Mouse (Mus musculus): ENCODE measurements around the gene Ndufaf2. TPM values are rescaled to one million over a fixed set of nuclear protein-coding genes. Genes with fewer than 3 reads are reported as not detected.

Ndufaf2 gene
- total RNA-seq (2021) = 10 to 100 TPM; 21.1 to 22.8 TPM
- long read RNA-seq, partial matches to known transcripts = 0 of 12 reads
- long read RNA-seq, other reads (novel, unspliced or antisense) = 8 of 12 reads

GRCm38 (mm10) chr13:108158465-108159240 is at the start of gene Ndufaf2, which contains the start of gene Ercc8:
TSS of gene Ndufaf2 (minus strand) at chr13:108158623.
TSS of gene Ercc8 (plus strand) at chr13:108158731.
- DNase-seq (ENCODE audit: low spot score in 2 of 2) = peak; percentile 93 to 98

GRCm38 (mm10) chr13:108208090-108208489 is 49.7 kb upstream of the Ndufaf2 start:
- no peak for DNase-seq (ENCODE audit: low spot score in 2 of 2)

DNA sequence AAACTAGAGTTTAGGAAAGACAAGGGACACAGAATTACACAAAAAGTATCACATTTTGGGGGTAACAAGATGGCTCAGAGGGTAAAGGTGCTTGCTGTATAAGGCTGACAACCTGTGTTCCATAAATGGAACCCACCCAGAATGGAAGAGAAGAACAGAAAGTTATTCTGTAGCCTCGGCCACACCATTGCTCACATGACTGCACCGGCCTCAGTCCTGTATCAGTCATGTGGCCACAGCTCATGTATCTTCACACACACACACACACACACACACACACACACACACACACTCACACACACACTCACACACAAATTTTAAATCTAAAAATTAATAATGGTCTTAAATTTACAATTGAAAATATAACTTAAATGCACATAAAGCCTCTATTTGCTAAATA is 49.0 kb upstream of the Ndufaf2 start:
- no peak for DNase-seq (ENCODE audit: low spot score in 2 of 2)

DNA sequence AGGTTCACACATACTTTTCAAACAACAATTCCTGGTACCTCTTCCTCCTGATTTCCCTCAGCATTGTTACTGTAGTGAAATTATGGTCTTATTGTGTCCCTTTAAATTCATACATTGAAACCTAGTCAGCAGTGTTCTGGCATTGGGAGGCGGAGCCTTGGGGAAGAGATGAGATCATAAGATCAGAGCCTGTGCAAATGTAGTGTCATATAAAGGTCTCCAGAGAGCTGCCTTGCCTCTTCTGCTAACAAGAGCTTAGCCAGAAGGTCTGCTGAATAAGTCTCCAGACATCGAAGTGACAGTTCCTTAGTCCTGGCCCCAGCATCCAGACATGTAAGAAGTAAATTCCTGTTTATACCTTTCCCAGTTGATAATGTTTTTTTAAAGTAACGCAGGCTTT is 46.4 kb upstream of the Ndufaf2 start:
- DNase-seq (ENCODE audit: low spot score in 2 of 2) = no peak

GRCm38 (mm10) chr13:108195474-108195873 is 37.1 kb upstream of the Ndufaf2 start:
- DNase-seq (ENCODE audit: low spot score in 2 of 2) = peak in 1 of 2 experiments; percentile 13

DNA sequence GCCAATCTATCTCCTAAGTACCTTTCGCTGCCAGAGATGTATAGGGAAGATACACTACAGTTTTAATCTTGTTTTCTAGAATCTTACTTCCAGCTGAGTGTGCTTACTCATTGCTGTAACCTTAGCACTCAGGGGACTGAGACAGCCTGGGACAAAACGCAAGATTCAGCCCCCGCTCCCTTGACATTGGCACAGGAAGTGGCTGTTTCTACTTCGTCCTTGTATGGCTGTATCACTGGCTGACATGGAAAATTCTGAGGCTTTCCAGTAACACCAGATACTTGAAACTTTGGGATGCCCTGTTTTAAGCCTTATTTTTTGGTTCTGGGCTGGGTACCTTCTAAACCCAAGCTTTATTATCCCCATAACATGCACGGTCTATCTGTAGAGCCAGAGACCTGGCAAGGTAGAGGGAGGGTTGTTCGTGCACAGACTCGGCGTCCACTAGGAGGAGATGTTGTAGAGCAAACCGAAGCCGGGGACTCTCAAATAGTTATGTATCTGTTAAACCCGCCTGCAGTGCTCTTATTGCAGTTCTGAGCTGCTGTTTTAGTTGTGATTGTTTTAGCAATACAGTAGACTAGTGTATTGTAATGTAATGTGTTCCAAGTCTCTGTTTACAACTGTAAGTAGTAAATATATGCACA is 32.8 kb upstream of the Ndufaf2 start:
- peak; percentile 25 to 73 for DNase-seq (ENCODE audit: low spot score in 2 of 2)

GRCm38 (mm10) chr13:108187994-108188393 is 29.6 kb upstream of the Ndufaf2 start:
- DNase-seq (ENCODE audit: low spot score in 2 of 2) = no peak

- no peak for DNase-seq (ENCODE audit: low spot score in 2 of 2)
These were observed 27.1 kb upstream of the Ndufaf2 start for GRCm38 (mm10) chr13:108185530-108185929.

DNA sequence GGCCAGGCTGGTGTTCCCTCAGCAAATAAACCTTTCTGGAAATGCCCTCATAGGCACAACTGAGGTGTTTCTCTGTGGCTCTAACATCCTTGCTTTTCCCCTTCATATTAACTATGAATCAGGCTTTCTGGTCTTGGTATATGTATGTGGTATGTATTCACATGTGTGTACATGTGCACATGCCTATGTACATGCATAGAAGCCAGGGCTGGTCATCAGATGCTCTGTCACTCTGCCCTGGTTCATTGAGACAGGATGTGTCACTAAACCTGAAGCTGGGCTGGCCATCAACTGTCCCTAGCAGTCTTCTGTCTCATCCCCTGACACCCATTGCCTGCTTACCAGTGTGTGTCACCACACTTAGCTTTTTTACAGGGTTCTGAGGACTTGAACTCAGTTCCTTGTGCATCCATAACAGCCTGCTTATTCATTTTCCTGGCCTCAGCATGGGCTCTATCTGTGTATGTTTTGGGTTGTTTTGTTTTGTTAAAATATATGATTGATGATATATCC is 26.4 kb upstream of the Ndufaf2 start:
- no peak for DNase-seq (ENCODE audit: low spot score in 2 of 2)

DNA sequence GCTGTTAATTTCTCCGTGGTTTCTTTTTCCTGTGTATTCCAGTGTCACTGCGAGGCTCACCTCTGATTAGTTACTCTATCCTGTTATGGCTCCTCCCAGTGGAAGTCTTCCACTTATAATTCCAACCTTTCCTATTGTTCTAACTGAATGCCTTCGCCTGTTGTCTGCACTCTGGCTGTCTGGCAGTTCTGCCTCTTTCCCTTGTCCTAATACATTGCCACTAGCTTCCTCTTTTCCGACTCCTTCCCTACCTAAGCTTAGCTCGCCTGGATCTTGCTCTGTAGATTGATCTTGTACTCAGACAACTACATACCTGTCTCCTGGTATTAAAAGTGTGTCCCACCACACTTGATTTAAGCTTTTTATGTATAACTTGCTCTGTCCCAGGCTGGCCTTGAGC is 22.4 kb upstream of the Ndufaf2 start:
- DNase-seq (ENCODE audit: low spot score in 2 of 2) = no peak

- no peak for DNase-seq (ENCODE audit: low spot score in 2 of 2)
These were observed 21.2 kb upstream of the Ndufaf2 start for GRCm38 (mm10) chr13:108179618-108180017.

DNA sequence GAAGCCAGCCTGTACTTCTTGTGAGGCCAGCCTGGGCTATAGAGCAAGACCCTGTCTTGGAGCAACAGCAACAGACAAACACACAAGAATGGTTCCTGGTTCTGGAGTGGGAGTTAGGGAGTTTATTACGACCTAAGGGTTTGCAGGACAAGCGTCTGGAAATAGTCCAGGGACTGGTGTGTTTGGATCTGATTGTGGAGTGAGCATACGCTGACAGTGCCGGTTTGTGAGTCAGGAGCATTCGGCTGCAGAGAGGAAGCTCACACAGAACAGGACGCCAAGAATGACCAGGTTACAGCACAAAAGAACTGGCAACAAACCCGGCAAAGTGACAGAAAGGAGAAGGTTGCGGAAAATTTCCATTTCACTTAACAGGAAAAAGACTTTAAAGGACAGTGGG is 12.1 kb upstream of the Ndufaf2 start:
- DNase-seq (ENCODE audit: low spot score in 2 of 2) = no peak

GRCm38 (mm10) chr13:108170002-108170401 is 11.6 kb upstream of the Ndufaf2 start:
- no peak for DNase-seq (ENCODE audit: low spot score in 2 of 2)

DNA sequence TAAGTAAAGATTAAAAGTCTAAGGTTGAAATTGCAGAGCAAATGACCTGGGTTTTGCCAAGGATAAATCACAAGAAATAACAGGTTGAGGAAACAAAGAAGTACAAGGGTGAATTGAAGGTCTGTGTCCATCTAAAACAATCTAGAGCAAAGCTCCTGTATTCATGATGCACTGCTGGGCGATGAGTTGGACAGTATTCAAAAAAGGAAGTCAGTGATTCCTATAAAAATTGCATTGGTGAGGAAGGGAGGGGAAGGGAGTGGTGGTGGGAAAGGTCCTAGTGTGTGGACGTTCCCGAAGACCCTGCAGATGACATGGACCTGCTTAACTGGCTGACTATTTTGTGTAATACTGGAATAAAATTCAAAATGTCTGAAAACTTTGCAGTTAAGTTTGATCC is 6.2 kb upstream of the Ndufaf2 start:
- DNase-seq (ENCODE audit: low spot score in 2 of 2) = no peak

DNA sequence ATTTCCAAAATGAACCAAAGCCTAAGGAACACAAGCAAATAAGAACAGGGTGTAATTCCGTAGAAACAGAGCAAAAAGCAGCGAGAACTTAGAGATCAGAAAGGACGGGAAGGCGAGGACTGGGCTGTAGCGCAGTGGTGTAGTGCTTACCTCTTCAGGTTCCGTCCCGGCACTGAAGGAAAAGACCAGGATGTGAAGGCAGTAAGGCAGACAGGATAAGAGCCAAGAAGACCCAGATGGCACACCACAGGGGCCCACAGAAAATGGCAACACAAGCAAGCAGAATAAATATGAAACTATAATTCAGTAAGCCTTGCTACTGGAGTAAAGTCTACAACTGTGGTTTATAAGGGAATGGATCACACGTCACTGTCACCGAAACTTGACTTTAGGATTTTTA is 5.5 kb upstream of the Ndufaf2 start:
- DNase-seq (ENCODE audit: low spot score in 2 of 2) = no peak

DNA sequence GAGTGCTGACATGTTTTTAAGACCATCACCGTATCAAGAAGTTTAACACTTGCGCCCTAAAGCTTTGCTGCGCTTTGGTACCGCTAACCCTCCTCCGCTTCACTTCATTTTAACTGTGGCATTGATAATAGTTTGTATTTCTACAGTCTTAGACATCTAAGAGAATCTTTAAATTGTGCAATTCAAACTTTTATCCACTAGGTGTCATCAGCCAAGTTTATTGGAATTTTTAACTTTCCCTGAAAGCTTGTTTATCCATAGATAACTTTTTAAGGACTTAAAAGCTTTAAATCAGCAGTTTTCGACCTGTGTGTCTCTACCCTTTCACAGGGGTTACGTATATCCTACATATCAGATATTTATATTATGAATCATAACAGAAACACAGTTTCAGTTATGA is 1.5 kb upstream of the Ndufaf2 start:
- DNase-seq (ENCODE audit: low spot score in 2 of 2) = no peak

GRCm38 (mm10) chr13:108159241-108159575 is 785 bp upstream of the Ndufaf2 start:
- DNase-seq (ENCODE audit: low spot score in 2 of 2) = no peak

- no peak for DNase-seq (ENCODE audit: low spot score in 2 of 2)
These were observed 525 bp downstream of the Ndufaf2 start for GRCm38 (mm10) chr13:108157732-108158464.

DNA sequence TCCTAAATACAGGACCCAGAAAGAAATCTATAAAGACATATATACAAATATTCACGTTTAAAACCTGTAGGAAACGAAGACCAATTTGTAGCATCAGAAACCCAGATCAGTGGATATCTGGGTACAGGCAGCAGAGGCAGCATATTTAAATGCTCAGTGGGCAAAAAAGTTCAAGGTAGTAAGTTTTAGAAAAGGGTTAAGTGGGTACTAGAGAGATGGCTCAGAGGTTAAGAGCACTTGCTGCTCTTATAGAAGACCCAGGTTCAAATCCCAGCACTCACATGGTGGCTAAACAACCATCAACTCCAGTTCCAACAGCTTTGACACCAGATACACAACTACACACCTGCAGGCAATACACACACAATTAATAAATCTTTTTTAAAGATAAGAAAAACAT is 1.3 kb downstream of the Ndufaf2 start:
- no peak for DNase-seq (ENCODE audit: low spot score in 2 of 2)

DNA sequence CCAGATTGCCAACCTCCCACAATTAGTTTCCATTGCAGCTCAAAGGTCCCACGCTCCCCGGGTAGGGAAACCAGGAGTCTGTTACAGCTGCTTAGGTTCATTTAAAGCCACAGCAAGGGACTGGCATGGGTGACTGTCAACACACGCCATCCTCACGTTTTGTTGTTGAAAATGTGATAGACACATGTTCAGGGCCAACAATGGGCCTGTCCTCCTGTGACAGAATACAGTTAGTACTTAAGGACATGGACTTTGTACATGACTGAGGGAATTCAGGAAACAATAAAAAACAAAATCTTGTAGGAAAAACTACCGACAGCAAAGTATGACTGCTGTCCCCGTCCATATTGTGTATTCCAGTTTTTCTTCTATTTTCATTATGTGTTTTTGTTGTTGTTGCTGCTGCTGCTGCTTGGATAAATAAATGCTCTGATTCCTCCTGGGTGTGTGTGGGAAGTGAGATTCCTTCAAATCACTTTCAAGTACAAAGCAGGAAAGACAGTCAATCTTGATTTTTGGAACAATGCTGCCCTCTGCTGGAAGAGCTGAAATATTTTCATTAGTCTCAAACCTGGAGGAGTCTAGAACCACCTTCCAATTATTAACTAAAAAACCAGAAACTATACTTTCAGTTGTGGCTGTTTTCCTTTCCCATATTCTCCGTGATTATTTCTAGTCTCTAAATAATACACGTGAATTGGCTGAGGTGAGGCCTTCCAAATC is 5.6 kb downstream of the Ndufaf2 start:
- DNase-seq (ENCODE audit: low spot score in 2 of 2) = peak; percentile 59 to 69

DNA sequence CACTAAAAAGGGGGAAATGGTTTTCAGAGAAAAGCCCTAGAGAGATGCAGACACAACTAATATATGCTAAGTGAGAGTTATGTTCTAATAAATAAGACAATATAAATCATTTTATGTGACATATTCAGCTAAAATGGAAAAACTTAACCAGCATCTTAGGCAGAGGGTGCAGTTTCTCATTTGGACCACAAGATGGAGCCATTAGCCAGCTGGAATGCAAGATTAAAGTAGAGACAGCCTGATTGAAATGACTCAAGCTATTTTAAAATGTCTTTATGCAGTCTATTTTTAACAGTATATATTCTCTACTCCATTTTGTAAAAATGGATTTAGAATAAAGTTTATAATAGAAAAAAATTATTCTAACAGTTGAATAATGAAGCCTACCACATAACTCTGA is 6.6 kb downstream of the Ndufaf2 start:
- no peak for DNase-seq (ENCODE audit: low spot score in 2 of 2)
